8 mouse cellular contexts compared by ENCODE assay signal in the genomic region with DNA sequence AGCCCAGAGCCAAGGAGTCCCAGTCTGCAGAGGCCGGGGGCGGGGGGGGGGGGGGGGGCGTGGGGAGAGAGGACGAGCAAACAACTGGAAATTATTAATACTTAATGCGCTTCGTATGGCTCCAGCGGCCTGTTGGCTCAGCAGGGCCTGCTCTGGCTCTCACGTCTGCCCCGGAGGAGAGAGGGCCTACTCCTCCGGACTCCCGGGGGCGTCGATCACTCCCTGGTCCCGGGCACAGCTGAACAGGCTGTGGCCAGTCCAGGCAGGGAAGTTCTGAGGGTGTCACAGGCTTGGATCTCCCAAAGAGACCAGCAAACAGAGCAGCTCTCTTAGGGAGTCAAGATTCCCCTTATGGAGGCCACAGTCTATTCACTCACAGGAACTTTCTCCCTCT. TPM values are rescaled to one million over a fixed set of nuclear protein-coding genes. Genes with fewer than 3 reads are reported as not detected.
DNase-seq lines count a peak whose midpoint lies in the region; ATAC-seq lines count a peak whose summit lies in the region.

No protein-coding gene starts in this region.

- peaks cover 3% of the 10 kb centered on the region; the same call in 1 of the 2 replicates for H3K36me3 ChIP-seq in heart, embryonic 10.5 days
- no peaks in the 10 kb centered on the region for H3K36me3 ChIP-seq in forebrain, embryonic 15.5 days
- H3K36me3 ChIP-seq in limb, embryonic 12.5 days: peaks cover 10% of the 10 kb centered on the region
- no peaks in the 10 kb centered on the region for H3K36me3 ChIP-seq in neural tube, embryonic 14.5 days (ENCODE audit: control insufficient read depth, insufficient read depth, low read length)

- H3K27ac ChIP-seq in heart, embryonic 10.5 days: peak overlapping the region; percentile 89
- no peak overlapping the region for H3K27ac ChIP-seq in forebrain, embryonic 15.5 days (replicated peaks)
- H3K27ac ChIP-seq in limb, embryonic 12.5 days: peak overlapping the region; percentile 82
- H3K27ac ChIP-seq in neural tube, embryonic 14.5 days (ENCODE audit: low read depth, low read length): no peak overlapping the region

- no peaks in the 10 kb centered on the region for H3K9me3 ChIP-seq in heart, embryonic 10.5 days
- no peaks in the 10 kb centered on the region for H3K9me3 ChIP-seq in forebrain, embryonic 15.5 days
- H3K9me3 ChIP-seq in limb, embryonic 12.5 days: no peaks in the 10 kb centered on the region
- no peaks in the 10 kb centered on the region for H3K9me3 ChIP-seq in neural tube, embryonic 14.5 days (ENCODE audit: control insufficient read depth, low read length)

- H3K9ac ChIP-seq in forebrain, embryonic 15.5 days (replicated peaks): peak overlapping the region; percentile 65
- H3K9ac ChIP-seq in limb, embryonic 12.5 days (replicated peaks): peak overlapping the region; percentile 81
- peak overlapping the region; percentile 65 for H3K9ac ChIP-seq in neural tube, embryonic 14.5 days (replicated peaks; ENCODE audit: low read depth, low read length)

- H3K4me2 ChIP-seq in forebrain, embryonic 15.5 days (replicated peaks): peak overlapping the region; percentile 96
- peak overlapping the region; percentile 89 for H3K4me2 ChIP-seq in limb, embryonic 12.5 days
- peak overlapping the region; percentile 88 for H3K4me2 ChIP-seq in neural tube, embryonic 14.5 days (ENCODE audit: low read depth, low read length)

- ATAC-seq in forebrain, embryonic 15.5 days (replicated peaks): peak; percentile 56
- peak; percentile 62 for ATAC-seq in limb, embryonic 12.5 days (ENCODE audit: insufficient number of reproducible peaks, insufficient read depth, low FRiP score, low TSS enrichment, low read depth)
- ATAC-seq in neural tube, embryonic 14.5 days (ENCODE audit: low read depth): no peak

- no peak for DNase-seq in heart, embryonic 10.5 days (ENCODE audit: low spot score)
- DNase-seq in heart, adult 11 months: no peak
- DNase-seq in Muller cell, postnatal 12 days (ENCODE audit: inconsistent ontology term): peak; percentile 10
- no peak for DNase-seq in layer of hippocampus, postnatal 36 days
- DNase-seq in layer of hippocampus, postnatal 25 days (ENCODE audit: extremely low spot score in 1 of 2, low spot score in 1 of 2): no peak

- H3K27me3 ChIP-seq in heart, embryonic 10.5 days (ENCODE audit: insufficient read depth, poor library complexity, severe bottlenecking): peaks cover 20% of the 10 kb centered on the region
- peaks cover 12% of the 10 kb centered on the region; the same call in 1 of the 2 replicates for H3K27me3 ChIP-seq in forebrain, embryonic 15.5 days
- peaks cover 6% of the 10 kb centered on the region; the same call in 1 of the 2 replicates for H3K27me3 ChIP-seq in limb, embryonic 12.5 days
- no peaks in the 10 kb centered on the region for H3K27me3 ChIP-seq in neural tube, embryonic 14.5 days (ENCODE audit: control insufficient read depth, insufficient read depth, low read length)

- under 1% methylated on average over 14 of the region's 14 CpGs for WGBS in heart, embryonic 10.5 days
- 3% methylated on average over 11 of the region's 14 CpGs for WGBS in forebrain, embryonic 15.5 days
- WGBS in limb, embryonic 12.5 days: 2% methylated on average over 12 of the region's 14 CpGs
- 1% methylated on average over 10 of the region's 14 CpGs for WGBS in neural tube, embryonic 14.5 days

- peak overlapping the region; percentile 76 for H3K4me3 ChIP-seq in heart, embryonic 10.5 days
- peak overlapping the region; percentile 59 for H3K4me3 ChIP-seq in forebrain, embryonic 15.5 days
- H3K4me3 ChIP-seq in limb, embryonic 12.5 days (replicated peaks): peak overlapping the region; percentile 86
- H3K4me3 ChIP-seq in neural tube, embryonic 14.5 days (ENCODE audit: low read depth, low read length): peak overlapping the region; percentile 58

- H3K4me1 ChIP-seq in heart, embryonic 10.5 days: peaks cover 32% of the 10 kb centered on the region
- H3K4me1 ChIP-seq in forebrain, embryonic 15.5 days: peaks cover 17% of the 10 kb centered on the region
- H3K4me1 ChIP-seq in limb, embryonic 12.5 days (replicated peaks): peaks cover 40% of the 10 kb centered on the region
- H3K4me1 ChIP-seq in neural tube, embryonic 14.5 days (ENCODE audit: control insufficient read depth, insufficient read depth, low read length): 0 out of 2 replicates have a peak, but pooled peaks cover 4% of the 10 kb centered on the region

RNA-seq across cellular contexts. Expression of a gene that starts 0.5 kb away (rescaled TPM):
- 8.4 and 13.3 TPM in 2 replicates for polyA plus RNA-seq in heart, embryonic 10.5 days (2016; fragmentation: Nextera tagmentation; extraction: Ambion mirVana)
- 5.9 and 6.1 TPM in 2 replicates for polyA plus RNA-seq in forebrain, embryonic 15.5 days (2015; fragmentation: Nextera tagmentation; extraction: Ambion mirVana)
- 50.9 and 54.0 TPM in 2 replicates for polyA plus RNA-seq in limb, embryonic 12.5 days (2016; fragmentation: Nextera tagmentation; extraction: Ambion mirVana)
- 8.1 and 13.7 TPM in 2 replicates for polyA plus RNA-seq in neural tube, embryonic 14.5 days (2014; fragmentation: Nextera tagmentation; extraction: Ambion mirVana)
- total RNA-seq in layer of hippocampus, postnatal 36 days (2021): 10 to 100 TPM in 1 of 2 experiments, 1 to 10 TPM in 1; 7.9 to 10.2 TPM
- total RNA-seq in layer of hippocampus, postnatal 25 days (2021): 10 to 100 TPM in 1 of 2 experiments, 1 to 10 TPM in 1; 9.6 to 10.3 TPM

RNA-seq across cellular contexts. Expression of a gene that starts 28.4 kb away (rescaled TPM):
- 0.16 TPM in 1 of 2 replicates, not detected in the other for polyA plus RNA-seq in heart, embryonic 10.5 days (2016; fragmentation: Nextera tagmentation; extraction: Ambion mirVana)
- 2.1 and 4.1 TPM in 2 replicates for polyA plus RNA-seq in forebrain, embryonic 15.5 days (2015; fragmentation: Nextera tagmentation; extraction: Ambion mirVana)
- 0.23 and 0.70 TPM in 2 replicates for polyA plus RNA-seq in limb, embryonic 12.5 days (2016; fragmentation: Nextera tagmentation; extraction: Ambion mirVana)
- 1.2 and 1.7 TPM in 2 replicates for polyA plus RNA-seq in neural tube, embryonic 14.5 days (2014; fragmentation: Nextera tagmentation; extraction: Ambion mirVana)
- total RNA-seq in layer of hippocampus, postnatal 36 days (2021): 1 to 10 TPM; 1.8 to 2.3 TPM
- total RNA-seq in layer of hippocampus, postnatal 25 days (2021): 1 to 10 TPM; 2.4 to 3.0 TPM

Comparison
In these comparisons a context has a peak if more than half of its experiments do, and no peak if none do; other contexts are left out.
1. H3K27ac ChIP-seq: peak in heart, embryonic 10.5 days (single experiment) and limb, embryonic 12.5 days (single experiment); none in forebrain, embryonic 15.5 days (single experiment) and neural tube, embryonic 14.5 days (single experiment).
2. Peak in every context shown above with its lines, with median percentiles within 50 percentile points of each other: H3K4me3 ChIP-seq, H3K4me2 ChIP-seq and H3K9ac ChIP-seq.